In genomic region chr4:115058871-115059590, GRCm38 (mm10) we compare ENCODE assay signal across 9 mouse cellular contexts. TPM values are rescaled to one million over a fixed set of nuclear protein-coding genes. Genes with fewer than 3 reads are reported as not detected.
DNase-seq lines count a peak whose midpoint lies in the region; ATAC-seq lines count a peak whose summit lies in the region.
"Had no signal": no experiment of that assay in that cellular context is flagged by ENCODE, and none has a peak within 500 bp of the region (broad histone marks: within the 10 kb centered on the region; RNA-seq: fewer than 3 reads in every experiment).

No protein-coding gene starts in this region.

- peak overlapping the region; percentile 9; the same call in 1 of the 2 replicates for H3K4me3 ChIP-seq in forebrain, embryonic 11.5 days (ENCODE audit: low read depth, low read length)
- no peak overlapping the region for H3K4me3 ChIP-seq in forebrain, embryonic 16.5 days (replicated peaks; ENCODE audit: low read length)
- peak overlapping the region; percentile 44; the same call in 1 of the 2 replicates for H3K4me3 ChIP-seq in embryonic facial prominence, embryonic 15.5 days (replicated peaks)
- H3K4me3 ChIP-seq in intestine, embryonic 15.5 days (replicated peaks), result peak overlapping the region; percentile 38
- peak overlapping the region; percentile 29 for H3K4me3 ChIP-seq in midbrain, embryonic 11.5 days (ENCODE audit: low read depth, low read length)

- peak; percentile 63 for DNase-seq in forebrain, embryonic 11.5 days (ENCODE audit: low spot score)
- peak; percentile 93 for DNase-seq in midbrain, embryonic 11.5 days (ENCODE audit: low spot score, missing footprints)
- DNase-seq in right cerebral cortex, postnatal 36 days (ENCODE audit: low spot score in 2 of 2), result no peak
- no peak for DNase-seq in left cerebral cortex, postnatal 4 days
- DNase-seq in left cerebral cortex, adult 18-20 months (ENCODE audit: low spot score in 2 of 2), result no peak

- no peaks in the 10 kb centered on the region for H3K9me3 ChIP-seq in forebrain, embryonic 11.5 days (ENCODE audit: control insufficient read depth, low read length)
- H3K9me3 ChIP-seq in forebrain, embryonic 16.5 days (ENCODE audit: control insufficient read depth, low read length), result no peaks in the 10 kb centered on the region
- H3K9me3 ChIP-seq in embryonic facial prominence, embryonic 15.5 days (replicated peaks), result no peaks in the 10 kb centered on the region
- no peaks in the 10 kb centered on the region for H3K9me3 ChIP-seq in intestine, embryonic 15.5 days
- H3K9me3 ChIP-seq in midbrain, embryonic 11.5 days (ENCODE audit: control insufficient read depth, low read length), result no peaks in the 10 kb centered on the region

- ATAC-seq in forebrain, embryonic 11.5 days (replicated peaks; ENCODE audit: low FRiP score), result no peak
- ATAC-seq in forebrain, embryonic 16.5 days, result no peak
- ATAC-seq in embryonic facial prominence, embryonic 15.5 days (ENCODE audit: insufficient number of reproducible peaks, low FRiP score, low TSS enrichment, low read depth), result no peak
- no peak for ATAC-seq in intestine, embryonic 15.5 days
- no peak for ATAC-seq in midbrain, embryonic 11.5 days (ENCODE audit: low FRiP score)

- no peak overlapping the region for H3K9ac ChIP-seq in forebrain, embryonic 11.5 days (ENCODE audit: low read length)
- no peak overlapping the region for H3K9ac ChIP-seq in forebrain, embryonic 16.5 days (replicated peaks; ENCODE audit: low read depth, low read length)
- no peak overlapping the region for H3K9ac ChIP-seq in embryonic facial prominence, embryonic 15.5 days
- no peak overlapping the region for H3K9ac ChIP-seq in intestine, embryonic 15.5 days
- peak overlapping the region; percentile 45 for H3K9ac ChIP-seq in midbrain, embryonic 11.5 days (ENCODE audit: low read length)

- intact Hi-C loops in left cerebral cortex, postnatal 4 days (cut with DNase I), result loop anchor here (5.0 kb wide), 1 partner anchor 157 kb away; no protein-coding TSS in a partner anchor

- H3K4me2 ChIP-seq in forebrain, embryonic 11.5 days (ENCODE audit: low read depth, low read length, severe bottlenecking), result no peak overlapping the region
- H3K4me2 ChIP-seq in forebrain, embryonic 16.5 days (ENCODE audit: low read length), result no peak overlapping the region
- H3K4me2 ChIP-seq in embryonic facial prominence, embryonic 15.5 days (replicated peaks), result no peak overlapping the region
- no peak overlapping the region; the same call in 1 of the 2 replicates for H3K4me2 ChIP-seq in intestine, embryonic 15.5 days (replicated peaks)
- H3K4me2 ChIP-seq in midbrain, embryonic 11.5 days, result peak overlapping the region; percentile 19; the same call in 1 of the 2 replicates

- no peaks in the 10 kb centered on the region for H3K36me3 ChIP-seq in forebrain, embryonic 11.5 days (ENCODE audit: control insufficient read depth, insufficient read depth, low read length)
- no peaks in the 10 kb centered on the region for H3K36me3 ChIP-seq in forebrain, embryonic 16.5 days (ENCODE audit: control insufficient read depth, insufficient read depth)
- no peaks in the 10 kb centered on the region for H3K36me3 ChIP-seq in embryonic facial prominence, embryonic 15.5 days
- no peaks in the 10 kb centered on the region for H3K36me3 ChIP-seq in intestine, embryonic 15.5 days
- no peaks in the 10 kb centered on the region for H3K36me3 ChIP-seq in midbrain, embryonic 11.5 days (ENCODE audit: control insufficient read depth, insufficient read depth, low read length)

- WGBS in forebrain, embryonic 11.5 days, result under 1% methylated on average over 23 of the region's 23 CpGs
- under 1% methylated on average over 23 of the region's 23 CpGs for WGBS in forebrain, embryonic 16.5 days
- 2% methylated on average over 23 of the region's 23 CpGs for WGBS in embryonic facial prominence, embryonic 15.5 days
- 4% methylated on average over 23 of the region's 23 CpGs for WGBS in intestine, embryonic 15.5 days
- WGBS in midbrain, embryonic 11.5 days, result 2% methylated on average over 23 of the region's 23 CpGs

- peaks cover 16% of the 10 kb centered on the region for H3K4me1 ChIP-seq in forebrain, embryonic 11.5 days (replicated peaks; ENCODE audit: control insufficient read depth, insufficient read depth, low read length)
- H3K4me1 ChIP-seq in forebrain, embryonic 16.5 days (replicated peaks; ENCODE audit: control insufficient read depth, insufficient read depth, low read length), result peaks cover 25% of the 10 kb centered on the region
- H3K4me1 ChIP-seq in embryonic facial prominence, embryonic 15.5 days, result peaks cover 32% of the 10 kb centered on the region
- H3K4me1 ChIP-seq in intestine, embryonic 15.5 days (replicated peaks), result peaks cover 22% of the 10 kb centered on the region
- peaks cover 18% of the 10 kb centered on the region for H3K4me1 ChIP-seq in midbrain, embryonic 11.5 days (ENCODE audit: control insufficient read depth, insufficient read depth, low read length)

- peaks cover 93% of the 10 kb centered on the region for H3K27me3 ChIP-seq in forebrain, embryonic 11.5 days (ENCODE audit: control insufficient read depth, insufficient read depth, low read length)
- H3K27me3 ChIP-seq in forebrain, embryonic 16.5 days (replicated peaks; ENCODE audit: control insufficient read depth, insufficient read depth, low read length), result peaks cover 67% of the 10 kb centered on the region
- peaks cover 96% of the 10 kb centered on the region for H3K27me3 ChIP-seq in embryonic facial prominence, embryonic 15.5 days
- peaks cover 93% of the 10 kb centered on the region for H3K27me3 ChIP-seq in intestine, embryonic 15.5 days (replicated peaks)
- H3K27me3 ChIP-seq in midbrain, embryonic 11.5 days (ENCODE audit: control insufficient read depth, insufficient read depth, low read length), result peaks cover 98% of the 10 kb centered on the region

- no peak overlapping the region for H3K27ac ChIP-seq in forebrain, embryonic 11.5 days (ENCODE audit: low read depth, low read length)
- H3K27ac ChIP-seq in forebrain, embryonic 16.5 days (ENCODE audit: low read length), result no peak overlapping the region
- no peak overlapping the region for H3K27ac ChIP-seq in embryonic facial prominence, embryonic 15.5 days (replicated peaks)
- no peak overlapping the region for H3K27ac ChIP-seq in intestine, embryonic 15.5 days
- H3K27ac ChIP-seq in midbrain, embryonic 11.5 days (ENCODE audit: low read depth, low read length), result 0 out of 2 replicates have a peak overlapping the region, but pooled peaks have one; percentile 25

RNA-seq across cellular contexts. Expression of gene Tal1, which starts 2.8 kb away (rescaled TPM):
- polyA plus RNA-seq in forebrain, embryonic 11.5 days (2014; fragmentation: Nextera tagmentation; extraction: Ambion mirVana), result 3.4 and 3.7 TPM in 2 replicates
- polyA plus RNA-seq in forebrain, embryonic 16.5 days (2015; fragmentation: Nextera tagmentation; extraction: Ambion mirVana), result 0.25 and 0.62 TPM in 2 replicates
- 0.71 and 1.00 TPM in 2 replicates for polyA plus RNA-seq in embryonic facial prominence, embryonic 15.5 days (2015; fragmentation: Nextera tagmentation; extraction: Ambion mirVana)
- 0.78 and 0.98 TPM in 2 replicates for polyA plus RNA-seq in intestine, embryonic 15.5 days (2015; fragmentation: Nextera tagmentation; extraction: Ambion mirVana)
- polyA plus RNA-seq in midbrain, embryonic 11.5 days (2014; fragmentation: Nextera tagmentation; extraction: Ambion mirVana), result 18.4 and 19.8 TPM in 2 replicates
- total RNA-seq in left cerebral cortex, postnatal 4 days (2021), result 1 to 10 TPM; 2.1 to 2.4 TPM
- 1 to 10 TPM; 1.3 to 1.4 TPM for total RNA-seq in left cerebral cortex, adult 18-20 months (2021)

RNA-seq across cellular contexts. Expression of gene Pdzk1ip1, which starts 29.5 kb away (rescaled TPM):
- polyA plus RNA-seq in forebrain, embryonic 11.5 days (2014; fragmentation: Nextera tagmentation; extraction: Ambion mirVana), result 13.8 and 16.2 TPM in 2 replicates
- polyA plus RNA-seq in forebrain, embryonic 16.5 days (2015; fragmentation: Nextera tagmentation; extraction: Ambion mirVana), result 0.46 and 1.2 TPM in 2 replicates
- polyA plus RNA-seq in embryonic facial prominence, embryonic 15.5 days (2015; fragmentation: Nextera tagmentation; extraction: Ambion mirVana), result 59.3 and 69.2 TPM in 2 replicates
- polyA plus RNA-seq in intestine, embryonic 15.5 days (2015; fragmentation: Nextera tagmentation; extraction: Ambion mirVana), result 133 and 159 TPM in 2 replicates
- 14.6 and 16.6 TPM in 2 replicates for polyA plus RNA-seq in midbrain, embryonic 11.5 days (2014; fragmentation: Nextera tagmentation; extraction: Ambion mirVana)
- total RNA-seq in left cerebral cortex, postnatal 4 days (2021), result under 1 TPM; 0.84 to 0.95 TPM
- under 1 TPM; 0.42 to 0.93 TPM for total RNA-seq in left cerebral cortex, adult 18-20 months (2021)
- polyA plus RNA-seq: C2C12 had no signal

RNA-seq across cellular contexts. Expression of gene Stil, which starts 59.1 kb away (rescaled TPM):
- 26.0 and 32.2 TPM in 2 replicates for polyA plus RNA-seq in forebrain, embryonic 11.5 days (2014; fragmentation: Nextera tagmentation; extraction: Ambion mirVana)
- polyA plus RNA-seq in forebrain, embryonic 16.5 days (2015; fragmentation: Nextera tagmentation; extraction: Ambion mirVana), result 4.9 and 6.4 TPM in 2 replicates
- polyA plus RNA-seq in embryonic facial prominence, embryonic 15.5 days (2015; fragmentation: Nextera tagmentation; extraction: Ambion mirVana), result 10.3 and 13.3 TPM in 2 replicates
- 8.9 and 9.8 TPM in 2 replicates for polyA plus RNA-seq in intestine, embryonic 15.5 days (2015; fragmentation: Nextera tagmentation; extraction: Ambion mirVana)
- 19.7 and 24.8 TPM in 2 replicates for polyA plus RNA-seq in midbrain, embryonic 11.5 days (2014; fragmentation: Nextera tagmentation; extraction: Ambion mirVana)
- 1 to 10 TPM; 2.9 to 3.1 TPM for total RNA-seq in left cerebral cortex, postnatal 4 days (2021)
- under 1 TPM; 0.59 to 0.63 TPM for total RNA-seq in left cerebral cortex, adult 18-20 months (2021)

Comparison
In these comparisons a context has a peak if more than half of its experiments do, and no peak if none do; other contexts are left out.
1. DNase-seq: peak in forebrain, embryonic 11.5 days (single experiment) and midbrain, embryonic 11.5 days (single experiment); none in right cerebral cortex, postnatal 36 days (0 of 2), left cerebral cortex, postnatal 4 days (single experiment) and left cerebral cortex, adult 18-20 months (0 of 2).